Mouse (Mus musculus) 3134 (cell line): Measurements from ENCODE around the gene Dmwd.
A peak's percentile ranks its signal among the peaks of the same experiment; 100 is the strongest.

ENCODE experiments used
- DNase-seq: peaks from one replicate; pipeline ENCODE4 v3.0.0-alpha.2; 2011; ENCODE audit warnings: low spot score; ENCODE audit not compliant: insufficient read length; ENCODE audit errors: extremely low read depth

Gene Dmwd

GRCm38 (mm10) chr7:19075723-19076585 is at the start of gene Dmwd:
Dmwd (plus strand) TSS chr7:19076227.
- DNase-seq = peak; percentile 91

GRCm38 (mm10) chr7:19028067-19028466 is 48.0 kb upstream of the Dmwd start:
- DNase-seq = no peak

DNA sequence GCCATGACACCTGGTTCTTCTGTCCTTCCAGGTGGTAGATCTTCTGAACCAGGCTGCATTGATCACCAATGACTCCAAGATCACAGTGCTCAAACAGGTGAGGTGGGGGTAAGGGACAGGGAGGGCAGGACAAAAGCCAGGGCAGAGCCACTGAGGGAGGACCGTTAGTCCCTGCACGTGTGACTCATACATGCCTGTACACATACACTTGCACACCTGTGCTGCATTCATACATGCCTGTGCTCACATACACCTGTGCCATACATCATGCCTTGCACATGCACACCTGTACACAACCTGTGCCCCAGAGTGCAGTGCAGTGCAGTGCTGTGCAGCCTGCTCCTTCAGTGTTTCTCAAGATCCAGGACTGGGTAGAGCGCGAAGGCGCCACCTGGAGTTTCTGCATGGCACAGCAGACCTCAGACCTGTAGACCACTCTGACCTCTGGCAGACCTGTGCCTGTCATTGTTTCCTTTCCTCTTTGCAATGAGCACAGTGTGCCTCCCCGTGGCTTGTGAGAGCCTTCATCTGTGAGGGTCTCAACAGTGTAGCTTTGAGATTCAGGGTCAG is 46.9 kb upstream of the Dmwd start:
- DNase-seq = no peak

DNA sequence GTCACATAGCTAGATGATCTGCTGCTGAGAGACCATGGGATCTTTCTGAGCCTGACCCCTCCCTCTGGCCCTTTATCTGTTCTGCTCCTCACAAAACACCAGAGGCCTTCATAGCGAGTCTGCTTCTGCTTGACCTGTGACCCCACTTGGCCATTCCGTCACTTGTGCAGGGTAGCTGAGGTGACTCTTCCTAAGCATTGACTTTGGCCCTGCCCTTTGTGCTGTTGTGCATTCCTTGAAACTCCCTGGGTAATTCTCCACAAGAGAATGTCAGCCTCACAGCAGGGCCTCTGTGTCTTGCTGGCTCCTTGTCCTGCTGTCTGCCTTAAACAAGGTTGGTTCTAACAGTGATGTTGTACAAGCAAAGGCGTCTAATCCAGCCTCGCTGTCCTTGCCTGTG is 44.4 kb upstream of the Dmwd start:
- DNase-seq = no peak

DNA sequence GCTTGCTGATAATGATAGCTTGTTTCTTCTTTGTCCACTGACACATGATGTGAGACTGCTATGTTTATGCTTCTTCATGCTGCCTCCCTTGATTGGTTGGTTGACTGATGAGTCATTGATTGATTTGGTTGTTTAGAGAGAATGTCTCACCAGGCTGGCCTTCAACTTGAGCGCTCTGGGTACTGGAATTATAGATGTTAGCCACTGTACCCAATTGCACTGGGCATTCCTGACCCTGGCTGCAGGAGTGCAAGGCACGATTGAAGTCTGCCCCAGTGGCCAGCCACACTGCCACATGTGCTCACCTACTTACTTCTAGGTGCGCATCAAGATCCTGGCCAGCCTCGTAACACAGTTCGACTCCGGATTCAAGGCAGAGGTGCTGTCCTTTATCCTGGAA is 31.4 kb upstream of the Dmwd start:
- DNase-seq = no peak

GRCm38 (mm10) chr7:19046286-19047069 is 29.5 kb upstream of the Dmwd start:
- DNase-seq = no peak

- no peak for DNase-seq
Measured at GRCm38 (mm10) chr7:19048006-19048527, 28.0 kb upstream of the Dmwd start.

- no peak for DNase-seq
Measured at GRCm38 (mm10) chr7:19049252-19049651, 26.8 kb upstream of the Dmwd start.

DNA sequence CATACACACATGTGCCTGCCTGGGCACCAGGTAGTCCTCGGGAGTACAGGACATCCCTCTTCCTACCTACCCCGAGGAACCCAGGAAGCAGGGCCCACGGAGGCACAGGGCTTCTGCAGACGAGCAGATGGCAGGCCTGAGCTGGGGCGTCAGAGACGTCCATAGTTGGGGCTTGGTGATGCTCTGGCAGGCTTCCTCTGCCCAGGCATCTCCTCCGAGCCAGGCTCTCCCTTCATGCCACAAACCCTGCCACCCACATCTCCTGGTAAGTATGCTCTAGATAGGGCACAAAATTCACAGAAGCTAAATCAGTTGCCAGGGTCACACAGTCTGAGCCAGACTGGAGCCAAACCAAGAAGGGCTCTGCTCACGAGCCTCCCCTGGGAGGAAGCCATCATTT is 25.9 kb upstream of the Dmwd start:
- DNase-seq = no peak

DNA sequence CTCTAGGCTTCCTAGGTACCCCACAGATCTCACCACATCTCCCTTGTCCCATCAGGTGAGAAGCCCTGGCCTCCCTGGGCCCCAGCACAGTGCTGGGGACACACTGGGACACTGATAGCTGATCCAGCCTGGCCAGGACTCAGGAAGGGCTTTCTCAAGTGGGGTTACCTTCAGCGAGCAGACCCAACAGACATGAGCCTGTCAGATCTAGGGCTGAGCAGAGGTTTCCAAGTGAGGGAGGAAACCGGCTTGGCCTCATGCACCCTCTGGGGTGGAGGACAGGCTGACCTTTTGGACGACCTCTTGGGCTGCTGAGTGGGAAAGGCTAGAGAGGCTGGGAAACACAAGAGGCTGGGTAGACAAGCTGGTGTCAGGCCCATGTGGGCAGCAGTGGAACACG is 24.9 kb upstream of the Dmwd start:
- no peak for DNase-seq

DNA sequence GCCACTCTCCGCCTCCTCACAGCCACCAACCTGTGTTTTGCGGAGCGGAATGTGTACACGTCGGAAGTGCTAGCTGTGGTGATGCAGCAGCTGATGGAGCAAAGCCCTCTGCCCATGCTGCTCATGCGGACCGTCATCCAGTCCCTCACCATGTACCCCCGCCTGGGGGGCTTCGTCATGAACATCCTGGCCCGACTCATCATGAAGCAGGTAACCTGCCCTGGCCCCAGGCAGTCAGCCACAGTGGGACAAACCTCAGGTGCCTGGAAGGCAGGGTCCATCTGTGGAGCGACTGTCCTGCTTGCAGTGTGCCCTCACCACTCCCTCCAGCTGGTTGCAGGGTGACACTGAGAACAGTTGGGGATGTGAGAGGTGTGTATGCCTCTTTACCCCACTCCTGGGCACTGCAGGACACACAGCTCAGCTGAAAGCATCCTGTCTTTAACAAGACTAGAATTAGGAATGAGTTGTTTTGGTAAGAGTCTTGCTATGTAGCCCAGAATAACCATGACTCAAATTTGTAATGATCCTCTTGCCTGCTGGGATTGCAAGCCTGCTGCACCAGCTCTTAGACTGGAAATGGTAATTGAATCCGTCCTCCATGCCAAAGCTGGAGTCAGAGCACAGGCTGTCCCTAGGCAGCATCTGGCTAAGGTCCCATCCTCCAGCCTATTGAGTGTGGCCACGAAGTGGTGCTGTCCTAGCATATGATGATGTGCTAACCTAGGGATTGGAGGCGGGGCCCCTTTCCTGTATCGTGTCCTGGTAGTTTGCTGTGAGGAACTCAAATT is 23.5 kb upstream of the Dmwd start:
- no peak for DNase-seq

DNA sequence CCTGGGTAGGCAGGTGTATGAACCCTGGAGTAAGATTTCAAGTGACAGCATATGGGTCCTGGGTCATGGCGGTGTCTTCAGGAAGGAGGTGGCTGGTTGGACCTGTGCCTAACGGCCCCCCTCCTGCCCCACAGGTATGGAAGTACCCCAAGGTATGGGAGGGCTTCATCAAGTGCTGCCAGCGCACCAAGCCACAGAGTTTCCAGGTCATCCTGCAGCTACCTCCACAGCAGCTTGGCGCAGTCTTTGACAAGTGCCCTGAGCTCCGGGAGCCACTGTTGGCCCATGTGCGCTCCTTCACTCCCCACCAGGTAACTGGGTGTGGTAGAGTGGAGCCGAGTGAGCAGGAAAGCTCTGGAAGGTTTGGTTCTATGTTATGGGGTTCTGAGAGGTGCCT is 22.9 kb upstream of the Dmwd start:
- no peak for DNase-seq

DNA sequence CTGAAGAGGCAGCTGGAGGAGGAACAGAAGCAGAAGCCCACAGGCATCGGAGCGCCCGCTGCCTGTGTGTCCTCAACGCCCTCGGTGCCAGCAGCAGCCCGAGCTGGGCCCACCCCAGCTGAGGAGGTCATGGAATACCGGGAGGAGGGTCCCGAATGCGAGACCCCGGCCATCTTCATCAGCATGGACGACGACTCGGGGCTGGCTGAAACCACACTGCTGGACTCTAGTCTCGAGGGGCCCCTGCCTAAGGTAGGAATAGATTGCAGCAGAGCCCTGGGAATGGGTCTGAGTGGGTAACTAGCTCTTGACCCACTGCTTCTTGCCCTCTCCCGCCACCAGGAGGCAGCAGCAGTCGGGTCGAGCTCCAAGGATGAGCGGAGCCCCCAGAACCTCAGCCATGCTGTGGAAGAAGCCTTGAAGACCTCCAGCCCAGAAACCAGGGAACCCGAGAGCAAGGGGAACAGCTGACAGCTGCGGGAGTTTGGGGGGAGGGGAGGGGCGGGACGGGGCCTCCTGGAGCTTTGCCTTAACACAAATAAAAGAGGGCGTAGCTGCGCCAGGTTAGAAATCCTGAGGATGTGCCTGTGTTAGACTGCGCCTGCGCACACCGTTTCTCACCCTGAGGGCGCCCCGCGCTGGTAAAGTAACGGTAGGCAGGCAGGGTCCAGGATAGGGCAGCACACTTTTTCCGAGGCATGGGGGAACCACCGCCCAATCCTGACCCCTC is 21.8 kb upstream of the Dmwd start, which contains the start of gene Rsph6a:
TSS of gene Rsph6a (plus strand) at position 644 of the 730 bp plus-strand sequence.
- DNase-seq = no peak

DNA sequence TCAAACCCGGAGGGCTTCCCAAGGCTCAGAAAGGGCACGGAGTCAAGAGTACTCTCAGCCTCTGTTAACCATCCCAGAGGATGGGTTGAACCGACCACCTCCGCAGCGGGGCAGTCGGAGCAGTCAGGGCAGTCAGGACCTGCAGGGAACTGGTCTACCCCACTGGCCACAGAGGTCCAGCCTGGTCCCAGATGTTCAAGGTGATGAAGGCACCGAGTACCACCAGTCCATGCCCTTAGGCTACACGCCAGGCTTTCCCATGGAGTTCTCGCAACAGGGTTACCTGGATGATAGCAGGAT is 21.3 kb upstream of the Dmwd start:
- no peak for DNase-seq

- no peak for DNase-seq
Measured at GRCm38 (mm10) chr7:19055108-19055507, 20.9 kb upstream of the Dmwd start.

DNA sequence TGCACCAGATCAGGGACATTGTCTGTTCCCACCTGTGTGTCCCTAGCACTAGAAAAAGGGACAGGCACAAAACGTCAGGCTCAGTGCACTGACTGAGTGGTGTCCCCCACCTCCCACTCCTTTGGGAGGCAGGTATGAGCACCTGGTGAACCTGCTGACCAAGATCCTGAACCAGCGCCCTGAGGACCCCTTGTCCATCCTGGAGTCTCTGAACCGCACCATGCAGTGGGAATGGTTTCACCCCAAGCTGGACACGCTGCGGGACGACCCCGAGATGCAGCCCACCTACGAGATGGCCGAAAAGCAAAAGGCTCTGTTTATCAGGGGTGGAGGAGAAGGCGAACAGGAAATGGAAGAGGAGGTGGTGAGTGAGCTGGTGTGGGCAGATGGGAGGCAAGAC is 18.6 kb upstream of the Dmwd start:
- no peak for DNase-seq

DNA sequence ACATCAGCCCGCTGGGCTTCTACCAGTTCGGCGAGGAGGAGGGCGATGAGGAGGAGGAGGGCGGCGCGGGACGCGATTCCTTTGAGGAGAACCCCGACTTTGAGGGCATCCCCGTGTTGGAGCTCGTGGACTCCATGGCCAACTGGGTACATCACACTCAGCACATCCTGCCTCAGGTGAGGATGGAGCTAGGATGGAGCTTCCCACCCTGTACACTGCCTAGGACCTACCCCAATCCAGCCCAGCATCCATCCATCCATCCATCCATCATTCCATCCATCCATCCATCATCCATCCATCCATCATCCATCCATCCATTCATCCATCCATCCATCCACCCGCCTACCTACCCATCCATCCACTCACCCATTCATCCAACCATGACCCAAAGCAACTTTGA is 10.1 kb upstream of the Dmwd start:
- DNase-seq = no peak

GRCm38 (mm10) chr7:19067063-19067462 is 9.0 kb upstream of the Dmwd start:
- DNase-seq = no peak

DNA sequence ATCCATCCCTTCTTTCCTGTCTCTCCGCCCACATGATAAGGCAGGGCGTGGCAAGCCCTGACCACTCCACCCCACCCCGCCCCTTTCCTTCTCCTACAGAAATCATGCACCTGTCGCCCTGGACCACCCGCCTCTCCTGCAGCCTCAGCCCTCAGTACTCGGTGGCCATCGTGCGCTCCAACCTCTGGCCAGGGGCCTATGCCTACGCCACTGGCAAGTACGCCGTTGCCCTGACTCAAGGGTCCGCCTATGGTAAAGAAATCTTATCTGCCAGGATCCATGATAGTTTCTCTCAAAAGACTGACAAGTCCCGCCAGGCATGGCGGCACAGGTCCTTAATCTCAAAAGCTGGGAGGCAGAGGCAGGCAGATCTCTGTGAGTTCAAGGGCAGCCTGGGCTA is 8.1 kb upstream of the Dmwd start:
- no peak for DNase-seq

DNA sequence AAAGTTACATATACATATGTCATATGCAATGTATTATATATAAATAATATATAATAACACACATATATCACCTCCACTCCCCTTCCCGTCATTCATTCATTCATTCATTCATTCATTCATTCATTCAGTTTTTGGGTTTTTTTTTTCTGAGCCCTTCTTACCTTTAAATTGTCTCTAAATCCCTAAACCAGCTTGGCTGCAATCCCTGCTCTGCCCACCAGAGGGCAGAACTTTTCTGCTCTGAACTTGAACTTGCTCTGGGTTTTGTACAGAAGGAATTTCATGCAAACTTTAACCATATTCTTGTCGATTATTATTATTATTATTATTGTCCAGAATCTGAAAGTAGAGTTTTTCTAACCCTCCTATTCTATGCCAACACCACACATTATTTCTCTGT is 7.3 kb upstream of the Dmwd start:
- no peak for DNase-seq
